Mouse (Mus musculus): ENCODE measurements around the gene Slc30a7. TPM values are rescaled to one million over a fixed set of nuclear protein-coding genes. Genes with fewer than 3 reads are reported as not detected.

The Slc30a7 gene
- polyA plus RNA-seq, 1 experiment: 14.6 TPM

GRCm38 (mm10) chr3:115949220-115949920 lies 57.8 kb downstream of the Slc30a7 start:
- DNase-seq: no peak
- Histone ChIP-seq H3K4me3 (ENCODE audit: insufficient read depth, low read depth, low read length) (no peak overlapping the region), H3K4me1 (ENCODE audit: control insufficient read depth, insufficient read depth, low read length) (no peaks in the 10 kb centered on the region), H3K27me3 (replicated peaks; ENCODE audit: control insufficient read depth, insufficient read depth, low read length) (no peaks in the 10 kb centered on the region), H3K36me3 (ENCODE audit: control insufficient read depth, insufficient read depth, low read length) (peaks cover 4% of the 10 kb centered on the region), H3K27ac (ENCODE audit: insufficient read depth, low read depth, low read length) (no peak overlapping the region)
- TF ChIP-seq POLR2A (IDR thresholded peaks at IDR 0.05; ENCODE audit: low read depth, low read length) (no peak), CTCF (conservative IDR thresholded peaks at IDR 0.05; ENCODE audit: insufficient read depth, insufficient read length, low read depth, low read length) (no peak)
- 72% methylated on average over 3 of the region's 3 CpGs for WGBS

GRCm38 (mm10) chr3:115946272-115946671 lies 60.9 kb downstream of the Slc30a7 start:
- Histone ChIP-seq H3K27me3 (replicated peaks; ENCODE audit: control insufficient read depth, insufficient read depth, low read length) (no peaks in the 10 kb centered on the region), H3K4me3 (ENCODE audit: insufficient read depth, low read depth, low read length) (no peak overlapping the region), H3K4me1 (ENCODE audit: control insufficient read depth, insufficient read depth, low read length) (no peaks in the 10 kb centered on the region), H3K36me3 (ENCODE audit: control insufficient read depth, insufficient read depth, low read length) (peaks cover 8% of the 10 kb centered on the region), H3K27ac (ENCODE audit: insufficient read depth, low read depth, low read length) (no peak overlapping the region)
- TF ChIP-seq POLR2A (IDR thresholded peaks at IDR 0.05; ENCODE audit: low read depth, low read length): no peak
- no peak for TF ChIP-seq CTCF (conservative IDR thresholded peaks at IDR 0.05; ENCODE audit: insufficient read depth, insufficient read length, low read depth, low read length)
- WGBS: 96% methylated on average over 8 of the region's 8 CpGs
- no peak for DNase-seq

- TF ChIP-seq CTCF (conservative IDR thresholded peaks at IDR 0.05; ENCODE audit: insufficient read depth, insufficient read length, low read depth, low read length) (no peak), POLR2A (IDR thresholded peaks at IDR 0.05; ENCODE audit: low read depth, low read length) (no peak)
- no peaks in the 10 kb centered on the region for H3K27me3 ChIP-seq (replicated peaks; ENCODE audit: control insufficient read depth, insufficient read depth, low read length)
- H3K36me3 ChIP-seq (ENCODE audit: control insufficient read depth, insufficient read depth, low read length): peaks cover 5% of the 10 kb centered on the region; the same call in 1 of the 2 replicates
- no peaks in the 10 kb centered on the region for H3K4me1 ChIP-seq (ENCODE audit: control insufficient read depth, insufficient read depth, low read length)
- WGBS: 87% methylated on average over 6 of the region's 6 CpGs
- no peak overlapping the region for H3K4me3 ChIP-seq (ENCODE audit: insufficient read depth, low read depth, low read length)
- no peak for DNase-seq
- no peak overlapping the region for H3K27ac ChIP-seq (ENCODE audit: insufficient read depth, low read depth, low read length)
These were observed 62.8 kb downstream of the Slc30a7 start for GRCm38 (mm10) chr3:115944376-115944775.

GRCm38 (mm10) chr3:115941464-115941863 lies 65.7 kb downstream of the Slc30a7 start:
- no peaks in the 10 kb centered on the region for H3K27me3 ChIP-seq (replicated peaks; ENCODE audit: control insufficient read depth, insufficient read depth, low read length)
- peaks cover 5% of the 10 kb centered on the region; the same call in 1 of the 2 replicates for H3K36me3 ChIP-seq (ENCODE audit: control insufficient read depth, insufficient read depth, low read length)
- DNase-seq: no peak
- H3K4me1 ChIP-seq (ENCODE audit: control insufficient read depth, insufficient read depth, low read length): no peaks in the 10 kb centered on the region
- H3K4me3 ChIP-seq (ENCODE audit: insufficient read depth, low read depth, low read length): no peak overlapping the region
- 93% methylated on average over 8 of the region's 8 CpGs for WGBS
- TF ChIP-seq CTCF (conservative IDR thresholded peaks at IDR 0.05; ENCODE audit: insufficient read depth, insufficient read length, low read depth, low read length) (no peak), POLR2A (IDR thresholded peaks at IDR 0.05; ENCODE audit: low read depth, low read length) (no peak)
- H3K27ac ChIP-seq (ENCODE audit: insufficient read depth, low read depth, low read length): no peak overlapping the region

GRCm38 (mm10) chr3:115940510-115940909 lies 66.7 kb downstream of the Slc30a7 start:
- H3K36me3 ChIP-seq (ENCODE audit: control insufficient read depth, insufficient read depth, low read length): peaks cover 5% of the 10 kb centered on the region; the same call in 1 of the 2 replicates
- no peak for TF ChIP-seq CTCF (conservative IDR thresholded peaks at IDR 0.05; ENCODE audit: insufficient read depth, insufficient read length, low read depth, low read length)
- DNase-seq: no peak
- no peaks in the 10 kb centered on the region for H3K27me3 ChIP-seq (replicated peaks; ENCODE audit: control insufficient read depth, insufficient read depth, low read length)
- H3K4me1 ChIP-seq (ENCODE audit: control insufficient read depth, insufficient read depth, low read length): no peaks in the 10 kb centered on the region
- WGBS: 89% methylated on average over 4 of the region's 4 CpGs
- no peak overlapping the region for H3K4me3 ChIP-seq (ENCODE audit: insufficient read depth, low read depth, low read length)
- no peak overlapping the region for H3K27ac ChIP-seq (ENCODE audit: insufficient read depth, low read depth, low read length)

- TF ChIP-seq POLR2A (IDR thresholded peaks at IDR 0.05; ENCODE audit: low read depth, low read length) (no peak), CTCF (conservative IDR thresholded peaks at IDR 0.05; ENCODE audit: insufficient read depth, insufficient read length, low read depth, low read length) (no peak)
- Histone ChIP-seq H3K36me3 (ENCODE audit: control insufficient read depth, insufficient read depth, low read length) (no peaks in the 10 kb centered on the region; the same call in 1 of the 2 replicates), H3K4me3 (ENCODE audit: insufficient read depth, low read depth, low read length) (no peak overlapping the region), H3K27me3 (replicated peaks; ENCODE audit: control insufficient read depth, insufficient read depth, low read length) (no peaks in the 10 kb centered on the region), H3K4me1 (ENCODE audit: control insufficient read depth, insufficient read depth, low read length) (no peaks in the 10 kb centered on the region), H3K27ac (ENCODE audit: insufficient read depth, low read depth, low read length) (no peak overlapping the region)
- WGBS: 74% methylated on average over 10 of the region's 10 CpGs
- DNase-seq: no peak
These were observed 69.4 kb downstream of the Slc30a7 start for GRCm38 (mm10) chr3:115937807-115938206.

GRCm38 (mm10) chr3:115936734-115937599 lies 70.2 kb downstream of the Slc30a7 start:
- Histone ChIP-seq H3K27ac (ENCODE audit: insufficient read depth, low read depth, low read length) (no peak overlapping the region), H3K36me3 (ENCODE audit: control insufficient read depth, insufficient read depth, low read length) (no peaks in the 10 kb centered on the region), H3K27me3 (replicated peaks; ENCODE audit: control insufficient read depth, insufficient read depth, low read length) (no peaks in the 10 kb centered on the region), H3K4me1 (ENCODE audit: control insufficient read depth, insufficient read depth, low read length) (no peaks in the 10 kb centered on the region), H3K4me3 (ENCODE audit: insufficient read depth, low read depth, low read length) (no peak overlapping the region)
- 62% methylated on average over 4 of the region's 4 CpGs for WGBS
- TF ChIP-seq CTCF (conservative IDR thresholded peaks at IDR 0.05; ENCODE audit: insufficient read depth, insufficient read length, low read depth, low read length) (peak; percentile 75), POLR2A (IDR thresholded peaks at IDR 0.05; ENCODE audit: low read depth, low read length) (no peak)
- DNase-seq: peak; percentile 54

All from kidney, adult 2 months (tissue).